Mouse (Mus musculus): Measurements from ENCODE around the gene Stk32b. TPM values are rescaled to one million over a fixed set of nuclear protein-coding genes. Genes with fewer than 3 reads are reported as not detected.

Stk32b gene
- polyA plus RNA-seq, 1 experiment, result not detected

GRCm38 (mm10) chr5:37598271-37598670, 118.7 kb downstream of the Stk32b start:
- Histone ChIP-seq H3K27ac (ENCODE audit: control insufficient read depth, insufficient read depth, low read depth, low read length, poor library complexity) (no peak overlapping the region), H3K4me1 (ENCODE audit: control insufficient read depth, insufficient read depth, low read length) (no peaks in the 10 kb centered on the region), H3K4me3 (replicated peaks; ENCODE audit: control insufficient read depth, low read depth, low read length) (no peak overlapping the region)
- no peak for TF ChIP-seq CTCF (IDR thresholded peaks at IDR 0.05; ENCODE audit: control insufficient read depth, insufficient read depth, low read length)
- no peak for TF ChIP-seq POLR2A (IDR thresholded peaks at IDR 0.05; ENCODE audit: borderline replicate concordance, control insufficient read depth, low read depth, low read length)
- WGBS, result 79% methylated on average over 4 of the region's 4 CpGs

GRCm38 (mm10) chr5:37592411-37592810, 124.6 kb downstream of the Stk32b start:
- TF ChIP-seq CTCF (IDR thresholded peaks at IDR 0.05; ENCODE audit: control insufficient read depth, insufficient read depth, low read length), result no peak
- no peak for TF ChIP-seq POLR2A (IDR thresholded peaks at IDR 0.05; ENCODE audit: borderline replicate concordance, control insufficient read depth, low read depth, low read length)
- 75% methylated on average over 5 of the region's 5 CpGs for WGBS
- Histone ChIP-seq H3K27ac (ENCODE audit: control insufficient read depth, insufficient read depth, low read depth, low read length, poor library complexity) (no peak overlapping the region), H3K4me3 (replicated peaks; ENCODE audit: control insufficient read depth, low read depth, low read length) (no peak overlapping the region), H3K4me1 (ENCODE audit: control insufficient read depth, insufficient read depth, low read length) (no peaks in the 10 kb centered on the region)

- TF ChIP-seq CTCF (IDR thresholded peaks at IDR 0.05; ENCODE audit: control insufficient read depth, insufficient read depth, low read length) (no peak), POLR2A (IDR thresholded peaks at IDR 0.05; ENCODE audit: borderline replicate concordance, control insufficient read depth, low read depth, low read length) (no peak)
- WGBS, result 32% methylated on average over 5 of the region's 5 CpGs
Observed at GRCm38 (mm10) chr5:37587861-37588260, 129.1 kb downstream of the Stk32b start.

GRCm38 (mm10) chr5:37586071-37586470, 130.9 kb downstream of the Stk32b start:
- Histone ChIP-seq H3K4me1 (ENCODE audit: control insufficient read depth, insufficient read depth, low read length) (no peaks in the 10 kb centered on the region), H3K27ac (ENCODE audit: control insufficient read depth, insufficient read depth, low read depth, low read length, poor library complexity) (no peak overlapping the region), H3K4me3 (replicated peaks; ENCODE audit: control insufficient read depth, low read depth, low read length) (no peak overlapping the region)
- TF ChIP-seq POLR2A (IDR thresholded peaks at IDR 0.05; ENCODE audit: borderline replicate concordance, control insufficient read depth, low read depth, low read length), result no peak
- no peak for TF ChIP-seq CTCF (IDR thresholded peaks at IDR 0.05; ENCODE audit: control insufficient read depth, insufficient read depth, low read length)
- 82% methylated on average over 6 of the region's 6 CpGs for WGBS

More at GRCm38 (mm10) chr5:37587861-37588260, 129.1 kb downstream of the Stk32b start:
- H3K4me1 ChIP-seq (ENCODE audit: control insufficient read depth, insufficient read depth, low read length), result no peaks in the 10 kb centered on the region
- H3K27ac ChIP-seq (ENCODE audit: control insufficient read depth, insufficient read depth, low read depth, low read length, poor library complexity), result no peak overlapping the region
- H3K4me3 ChIP-seq (replicated peaks; ENCODE audit: control insufficient read depth, low read depth, low read length), result no peak overlapping the region

GRCm38 (mm10) chr5:37575427-37575826, 141.5 kb downstream of the Stk32b start:
- 66% methylated on average over 6 of the region's 6 CpGs for WGBS
- TF ChIP-seq CTCF (IDR thresholded peaks at IDR 0.05; ENCODE audit: control insufficient read depth, insufficient read depth, low read length) (no peak), POLR2A (IDR thresholded peaks at IDR 0.05; ENCODE audit: borderline replicate concordance, control insufficient read depth, low read depth, low read length) (no peak)
- Histone ChIP-seq H3K4me1 (ENCODE audit: control insufficient read depth, insufficient read depth, low read length) (no peaks in the 10 kb centered on the region), H3K4me3 (replicated peaks; ENCODE audit: control insufficient read depth, low read depth, low read length) (no peak overlapping the region), H3K27ac (ENCODE audit: control insufficient read depth, insufficient read depth, low read depth, low read length, poor library complexity) (no peak overlapping the region)

- no peak overlapping the region for H3K4me3 ChIP-seq (replicated peaks; ENCODE audit: control insufficient read depth, low read depth, low read length)
- WGBS, result 62% methylated on average over 6 of the region's 6 CpGs
- no peak overlapping the region for H3K27ac ChIP-seq (ENCODE audit: control insufficient read depth, insufficient read depth, low read depth, low read length, poor library complexity)
- TF ChIP-seq POLR2A (IDR thresholded peaks at IDR 0.05; ENCODE audit: borderline replicate concordance, control insufficient read depth, low read depth, low read length) (no peak), CTCF (IDR thresholded peaks at IDR 0.05; ENCODE audit: control insufficient read depth, insufficient read depth, low read length) (no peak)
- H3K4me1 ChIP-seq (ENCODE audit: control insufficient read depth, insufficient read depth, low read length), result no peaks in the 10 kb centered on the region
Observed at GRCm38 (mm10) chr5:37557274-37557815, 159.6 kb downstream of the Stk32b start.

- no peaks in the 10 kb centered on the region for H3K4me1 ChIP-seq (ENCODE audit: control insufficient read depth, insufficient read depth, low read length)
Observed at GRCm38 (mm10) chr5:37554231-37554630, 162.7 kb downstream of the Stk32b start.

GRCm38 (mm10) chr5:37551649-37552048, 165.3 kb downstream of the Stk32b start:
- 75% methylated on average over 5 of the region's 5 CpGs for WGBS
- Histone ChIP-seq H3K4me3 (replicated peaks; ENCODE audit: control insufficient read depth, low read depth, low read length) (no peak overlapping the region), H3K27ac (ENCODE audit: control insufficient read depth, insufficient read depth, low read depth, low read length, poor library complexity) (no peak overlapping the region), H3K4me1 (ENCODE audit: control insufficient read depth, insufficient read depth, low read length) (no peaks in the 10 kb centered on the region)
- TF ChIP-seq POLR2A (IDR thresholded peaks at IDR 0.05; ENCODE audit: borderline replicate concordance, control insufficient read depth, low read depth, low read length), result no peak
- no peak for TF ChIP-seq CTCF (IDR thresholded peaks at IDR 0.05; ENCODE audit: control insufficient read depth, insufficient read depth, low read length)

More at GRCm38 (mm10) chr5:37554231-37554630, 162.7 kb downstream of the Stk32b start:
- 82% methylated on average over 4 of the region's 4 CpGs for WGBS
- TF ChIP-seq CTCF (IDR thresholded peaks at IDR 0.05; ENCODE audit: control insufficient read depth, insufficient read depth, low read length) (no peak), POLR2A (IDR thresholded peaks at IDR 0.05; ENCODE audit: borderline replicate concordance, control insufficient read depth, low read depth, low read length) (no peak)
- Histone ChIP-seq H3K27ac (ENCODE audit: control insufficient read depth, insufficient read depth, low read depth, low read length, poor library complexity) (no peak overlapping the region), H3K4me3 (replicated peaks; ENCODE audit: control insufficient read depth, low read depth, low read length) (no peak overlapping the region)

Measured in bone marrow, adult 2 months (tissue).